Mouse (Mus musculus) kidney, embryonic 14.5 days (tissue): Measurements from ENCODE around the gene Bag3. TPM values are rescaled to one million over a fixed set of nuclear protein-coding genes. Genes with fewer than 3 reads are reported as not detected.

Experiments used
- ATAC-seq: fragments of 200-750 bp; cut with Nextera tagmentation; 2 replicates; pipeline ENCODE4 v1.8.0; 2017; ENCODE audit warnings: moderate number of reproducible peaks, mild to moderate bottlenecking, moderate TSS enrichment, moderate library complexity; ENCODE audit not compliant: low FRiP score, low TSS enrichment
- H3K27ac ChIP-seq: fragments of 300-500 bp; sonication (generic); 2 replicates; pipeline ENCODE4 v1.5.1; 2014; ENCODE audit warnings: low read depth, mild to moderate bottlenecking, low read length, moderate library complexity, mixed read lengths
- H3K27me3 ChIP-seq: fragments of 300-500 bp; sonication (generic); 2 replicates; pipeline ENCODE4 v1.6.1; 2014; ENCODE audit warnings: mild to moderate bottlenecking, low read length; ENCODE audit not compliant: control insufficient read depth, insufficient read depth
- H3K36me3 ChIP-seq: fragments of 300-500 bp; sonication (generic); 2 replicates; pipeline ENCODE4 v1.6.1; 2014; ENCODE audit warnings: low read length, mixed read lengths; ENCODE audit not compliant: control insufficient read depth, insufficient read depth
- H3K4me1 ChIP-seq: fragments of 300-500 bp; sonication (generic); 2 replicates; pipeline ENCODE4 v1.6.1; 2014; ENCODE audit warnings: low read length, mixed read lengths; ENCODE audit not compliant: control insufficient read depth, insufficient read depth
- H3K4me2 ChIP-seq: fragments of 300-500 bp; sonication (generic); replicated peaks from 2 replicates; pipeline ENCODE4 v1.6.1; 2014; ENCODE audit warnings: low read depth, mild to moderate bottlenecking, low read length
- H3K4me3 ChIP-seq: fragments of 300-500 bp; sonication (generic); 2 replicates; pipeline ENCODE4 v1.5.1; 2014; ENCODE audit warnings: mild to moderate bottlenecking, low read length
- H3K9ac ChIP-seq: fragments of 300-500 bp; sonication (generic); 2 replicates; pipeline ENCODE4 v1.6.1; 2014; ENCODE audit warnings: low read depth, mild to moderate bottlenecking, low read length, moderate library complexity
- H3K9me3 ChIP-seq: fragments of 300-500 bp; sonication (generic); 2 replicates; pipeline ENCODE4 v1.6.1; 2016; ENCODE audit warnings: low read length; ENCODE audit not compliant: control insufficient read depth
- WGBS: fragments of 180-500 bp; shearing (Covaris S2); extraction: QIAGEN DNeasy Blood & Tissue Kit; methylation state at CpG from one replicate; pipeline ENCODE4 v1.1.7; 2014; 5-methylcytosine and 5-hydroxymethylcytosine counted together
- polyA plus RNA-seq: library from polyadenylated mRNA; unstranded; fragments of >200 nt; fragmentation: Nextera tagmentation; extraction: Ambion mirVana; gene quantifications from 2 replicates; pipeline ENCODE4 v1.2.1, GENCODE M21; 2014

Gene Bag3
- polyA plus RNA-seq, 1 experiment from 2014 or later = 11.5 TPM

GRCm38 (mm10) chr7:128516346-128516745 lies 7.1 kb upstream of the Bag3 start:
- Histone ChIP-seq H3K9ac (no peak overlapping the region), H3K27me3 (no peaks in the 10 kb centered on the region), H3K27ac (no peak overlapping the region), H3K4me3 (no peak overlapping the region), H3K36me3 (no peaks in the 10 kb centered on the region), H3K4me1 (peaks cover 5% of the 10 kb centered on the region; the same call in 1 of the 2 replicates), H3K9me3 (no peaks in the 10 kb centered on the region), H3K4me2 (no peak overlapping the region)
- WGBS = 72% methylated on average over 4 of the region's 4 CpGs
- no peak for ATAC-seq

GRCm38 (mm10) chr7:128519316-128520050 lies 3.9 kb upstream of the Bag3 start:
- H3K27me3 ChIP-seq = no peaks in the 10 kb centered on the region
- no peak overlapping the region for H3K4me3 ChIP-seq
- no peak overlapping the region for H3K27ac ChIP-seq
- no peaks in the 10 kb centered on the region for H3K9me3 ChIP-seq
- H3K9ac ChIP-seq = no peak overlapping the region
- WGBS = 78% methylated on average over 16 of the region's 16 CpGs
- no peak for ATAC-seq
- no peaks in the 10 kb centered on the region for H3K36me3 ChIP-seq
- H3K4me2 ChIP-seq = no peak overlapping the region
- H3K4me1 ChIP-seq = 0 out of 2 replicates have a peak, but pooled peaks cover 3% of the 10 kb centered on the region

- Histone ChIP-seq H3K9me3 (no peaks in the 10 kb centered on the region), H3K4me3 (peak overlapping the region; percentile 54), H3K27ac (peak overlapping the region; percentile 70), H3K36me3 (no peaks in the 10 kb centered on the region), H3K4me2 (peak overlapping the region; percentile 65), H3K27me3 (no peaks in the 10 kb centered on the region), H3K4me1 (peaks cover 8% of the 10 kb centered on the region), H3K9ac (peak overlapping the region; percentile 85)
- WGBS = 1% methylated on average over 43 of the region's 51 CpGs
- peak; percentile 70 for ATAC-seq
Observed at GRCm38 (mm10) chr7:128523962-128524581, 656 bp downstream of the Bag3 start.

- peak overlapping the region; percentile 85 for H3K9ac ChIP-seq
- no peak for ATAC-seq
- H3K9me3 ChIP-seq = no peaks in the 10 kb centered on the region
- peak overlapping the region; percentile 65 for H3K4me2 ChIP-seq
- no peaks in the 10 kb centered on the region for H3K27me3 ChIP-seq
- peak overlapping the region; percentile 54 for H3K4me3 ChIP-seq
- H3K4me1 ChIP-seq = peaks cover 13% of the 10 kb centered on the region
- H3K27ac ChIP-seq = no peak overlapping the region
- WGBS = 80% methylated on average over 3 of the region's 3 CpGs
- no peaks in the 10 kb centered on the region for H3K36me3 ChIP-seq
Observed at GRCm38 (mm10) chr7:128524641-128525040, 1.2 kb downstream of the Bag3 start.

- no peak overlapping the region for H3K4me2 ChIP-seq
- H3K4me1 ChIP-seq = peaks cover 27% of the 10 kb centered on the region
- H3K27me3 ChIP-seq = no peaks in the 10 kb centered on the region
- no peak overlapping the region for H3K27ac ChIP-seq
- H3K4me3 ChIP-seq = no peak overlapping the region
- no peaks in the 10 kb centered on the region for H3K36me3 ChIP-seq
- no peak overlapping the region for H3K9ac ChIP-seq
- no peak for ATAC-seq
- WGBS = 80% methylated on average over 6 of the region's 6 CpGs
- no peaks in the 10 kb centered on the region for H3K9me3 ChIP-seq
Observed at GRCm38 (mm10) chr7:128526611-128527010, 3.2 kb downstream of the Bag3 start.

GRCm38 (mm10) chr7:128528596-128528995 lies 5.2 kb downstream of the Bag3 start:
- H3K4me1 ChIP-seq = peaks cover 31% of the 10 kb centered on the region
- ATAC-seq = no peak
- no peak overlapping the region for H3K27ac ChIP-seq

GRCm38 (mm10) chr7:128529126-128529525 lies 5.7 kb downstream of the Bag3 start:
- WGBS = 35% methylated on average over 6 of the region's 6 CpGs
- no peak overlapping the region for H3K4me2 ChIP-seq
- peaks cover 31% of the 10 kb centered on the region for H3K4me1 ChIP-seq

More at GRCm38 (mm10) chr7:128528596-128528995, 5.2 kb downstream of the Bag3 start:
- Histone ChIP-seq H3K9me3 (no peaks in the 10 kb centered on the region), H3K4me3 (no peak overlapping the region), H3K9ac (no peak overlapping the region), H3K36me3 (no peaks in the 10 kb centered on the region), H3K4me2 (no peak overlapping the region), H3K27me3 (no peaks in the 10 kb centered on the region)
- 76% methylated on average over 9 of the region's 9 CpGs for WGBS

GRCm38 (mm10) chr7:128529574-128530051 lies 6.2 kb downstream of the Bag3 start:
- Histone ChIP-seq H3K36me3 (no peaks in the 10 kb centered on the region), H3K4me3 (no peak overlapping the region), H3K27ac (no peak overlapping the region), H3K4me2 (no peak overlapping the region), H3K4me1 (peaks cover 33% of the 10 kb centered on the region), H3K27me3 (no peaks in the 10 kb centered on the region), H3K9me3 (no peaks in the 10 kb centered on the region), H3K9ac (peak overlapping the region; percentile 28; the same call in 1 of the 2 replicates)
- ATAC-seq = no peak
- 33% methylated on average over 14 of the region's 14 CpGs for WGBS

More at GRCm38 (mm10) chr7:128529126-128529525, 5.7 kb downstream of the Bag3 start:
- Histone ChIP-seq H3K9ac (0 out of 2 replicates have a peak overlapping the region, but pooled peaks have one; percentile 28), H3K27ac (no peak overlapping the region), H3K9me3 (no peaks in the 10 kb centered on the region), H3K36me3 (no peaks in the 10 kb centered on the region), H3K27me3 (no peaks in the 10 kb centered on the region), H3K4me3 (no peak overlapping the region)
- ATAC-seq = no peak

GRCm38 (mm10) chr7:128531031-128531430 lies 7.6 kb downstream of the Bag3 start:
- Histone ChIP-seq H3K36me3 (no peaks in the 10 kb centered on the region), H3K4me2 (no peak overlapping the region), H3K4me1 (peaks cover 37% of the 10 kb centered on the region), H3K9ac (no peak overlapping the region), H3K9me3 (no peaks in the 10 kb centered on the region), H3K4me3 (no peak overlapping the region), H3K27me3 (no peaks in the 10 kb centered on the region), H3K27ac (no peak overlapping the region)
- WGBS = 24% methylated on average over 11 of the region's 11 CpGs
- ATAC-seq = no peak
